Mouse (Mus musculus) kidney, adult 11 months (tissue): Measurements from ENCODE around the gene Dnajb2.
"Not testable (repeated sequence)": the region's sequence is repeated elsewhere in the genome, so short reads cannot be mapped to it uniquely, and the experiment has no call there.

ENCODE experiments used
- DNase-seq: peaks from one replicate; pipeline ENCODE4 v3.0.0; 2022

The Dnajb2 gene

DNA sequence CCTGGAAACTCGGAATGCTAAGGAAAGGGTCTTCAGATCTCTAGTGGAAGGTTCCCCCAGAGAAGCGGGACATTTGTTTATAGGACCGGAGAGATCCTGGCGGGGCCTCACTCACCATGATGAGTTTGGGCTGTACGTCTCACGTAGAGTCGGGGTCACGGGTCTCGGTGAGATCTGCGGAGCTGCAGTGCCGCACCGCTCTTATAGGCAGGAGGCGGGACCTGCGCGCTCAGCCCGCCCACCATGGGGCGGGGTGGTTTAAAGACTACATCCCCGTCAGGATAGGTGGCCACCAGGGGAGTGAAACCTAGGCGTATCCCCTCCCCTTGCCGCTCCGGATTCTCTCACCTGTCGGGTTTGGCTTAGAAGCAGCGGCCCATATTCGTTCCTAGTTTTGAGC lies 17.1 kb upstream of the Dnajb2 start:
- peak; percentile 96 for DNase-seq

DNA sequence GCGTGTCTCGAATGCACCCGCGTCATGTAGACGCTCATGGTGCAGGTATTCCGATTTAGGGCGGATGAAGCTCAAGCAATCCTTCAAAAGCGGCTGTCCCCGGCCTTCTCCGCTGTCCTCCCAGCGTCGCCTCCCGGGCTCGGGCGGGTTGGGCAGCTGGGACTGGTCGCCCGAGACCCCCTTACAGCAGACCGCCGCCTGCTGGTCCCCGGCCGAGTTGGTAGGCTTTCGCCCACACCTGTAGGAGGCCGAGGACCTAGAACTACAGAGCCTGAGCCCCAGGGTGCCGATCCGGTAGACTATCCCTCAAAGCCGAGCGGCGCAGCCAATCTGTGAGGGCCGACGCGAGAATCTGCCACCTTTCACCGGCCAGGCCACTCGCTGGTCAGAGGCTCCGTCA lies 16.7 kb upstream of the Dnajb2 start, which contains the start of gene Tuba4a:
Gene Tuba4a, minus strand, starts transcription at position 335 of the 400 bp plus-strand sequence.
- DNase-seq: no peak

DNA sequence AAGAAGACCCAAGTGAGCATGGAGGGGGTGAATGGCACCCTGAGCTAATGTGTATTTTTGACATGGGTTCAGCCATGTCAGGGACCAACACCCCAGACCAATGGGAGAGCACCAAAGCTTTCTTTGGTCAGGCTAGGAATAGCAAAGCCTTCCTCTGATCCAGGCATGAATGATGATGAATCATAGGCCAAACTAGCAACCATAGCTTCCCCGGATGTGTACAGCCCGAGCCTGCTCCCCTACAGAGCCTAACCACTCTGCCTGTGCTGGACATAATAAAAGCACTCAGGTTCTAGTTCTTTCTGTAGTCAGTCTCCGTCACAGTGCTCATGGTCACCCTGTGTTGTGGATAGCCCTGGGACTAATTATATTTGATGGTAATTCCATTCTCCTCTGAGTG lies 14.7 kb upstream of the Dnajb2 start:
- no peak for DNase-seq

DNA sequence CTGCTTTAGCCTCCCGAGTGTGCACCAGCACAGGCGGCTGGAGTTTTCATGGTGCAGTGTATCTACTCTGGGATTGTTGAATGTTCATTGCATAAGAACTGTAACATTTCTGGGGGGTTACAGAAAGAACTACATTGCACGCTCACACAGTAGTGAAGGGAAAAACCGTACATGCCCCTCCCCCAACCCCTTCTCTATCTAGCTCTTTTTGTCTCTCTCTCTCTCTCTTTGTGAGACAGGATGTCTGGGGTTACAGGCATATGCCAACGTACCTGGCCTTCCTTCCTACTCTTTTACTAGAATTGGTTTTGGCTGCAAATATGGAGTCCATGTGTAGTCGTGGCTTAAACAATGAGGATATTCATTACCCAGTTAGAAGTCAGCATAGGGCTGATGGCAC lies 13.3 kb upstream of the Dnajb2 start:
- DNase-seq: no peak

DNA sequence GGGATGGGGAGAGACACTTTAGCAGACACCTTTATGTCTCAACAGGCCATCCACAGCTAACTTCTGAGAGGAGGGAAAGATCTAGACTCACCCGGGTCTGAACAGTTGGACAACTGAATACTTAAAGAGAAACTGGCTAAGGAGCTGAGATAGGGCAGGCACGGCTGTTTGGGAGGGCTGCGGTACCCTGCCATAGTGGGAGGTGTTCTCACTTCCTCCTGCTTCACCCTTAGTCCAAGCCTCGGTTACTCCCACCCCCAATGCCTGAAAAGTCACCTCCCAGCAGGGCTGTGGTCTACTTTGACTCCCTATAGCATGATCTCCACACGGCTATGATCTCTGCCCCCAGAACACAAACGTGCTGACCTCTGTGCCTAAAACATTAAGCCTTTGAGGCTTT lies 12.7 kb upstream of the Dnajb2 start:
- no peak for DNase-seq

DNA sequence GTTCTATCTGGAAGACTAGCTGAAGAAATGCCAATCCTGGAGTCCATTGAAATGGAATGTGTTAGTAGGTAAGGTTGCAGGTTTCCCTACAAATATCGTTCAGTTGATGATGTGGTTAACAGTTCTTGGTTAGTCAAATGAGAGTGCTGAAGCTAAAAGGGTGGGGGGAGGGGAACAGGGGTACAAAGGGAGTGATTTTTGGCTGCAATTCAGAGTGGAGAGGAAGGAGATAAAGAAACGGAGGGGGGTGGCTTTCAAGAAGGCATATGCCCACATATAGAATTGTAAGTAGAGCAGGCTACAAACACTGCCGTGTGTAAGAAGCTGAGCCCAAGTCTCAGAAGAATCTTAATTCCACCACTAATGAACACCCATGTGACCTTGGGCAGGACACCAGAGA lies 10.7 kb upstream of the Dnajb2 start:
- no peak for DNase-seq

DNA sequence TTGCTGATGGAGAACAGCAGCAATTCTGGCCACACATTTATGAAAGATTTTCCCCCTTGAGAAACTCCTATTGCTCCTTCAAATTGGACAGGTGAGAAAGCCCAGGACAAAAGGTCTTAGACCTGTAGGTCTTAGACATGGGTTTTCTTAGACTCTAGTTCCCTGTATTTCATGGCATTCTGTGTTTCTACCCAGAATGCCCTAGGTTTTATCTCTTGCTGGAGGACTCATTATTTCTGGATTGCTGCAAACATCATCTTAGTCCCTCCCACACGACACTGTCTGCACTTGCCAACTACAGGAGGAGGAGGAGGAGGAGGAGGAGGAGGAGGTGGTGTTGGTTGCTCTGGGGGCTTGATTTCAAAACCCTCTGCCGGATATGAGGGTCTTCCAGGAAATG lies 10.1 kb upstream of the Dnajb2 start:
- DNase-seq: no peak

DNA sequence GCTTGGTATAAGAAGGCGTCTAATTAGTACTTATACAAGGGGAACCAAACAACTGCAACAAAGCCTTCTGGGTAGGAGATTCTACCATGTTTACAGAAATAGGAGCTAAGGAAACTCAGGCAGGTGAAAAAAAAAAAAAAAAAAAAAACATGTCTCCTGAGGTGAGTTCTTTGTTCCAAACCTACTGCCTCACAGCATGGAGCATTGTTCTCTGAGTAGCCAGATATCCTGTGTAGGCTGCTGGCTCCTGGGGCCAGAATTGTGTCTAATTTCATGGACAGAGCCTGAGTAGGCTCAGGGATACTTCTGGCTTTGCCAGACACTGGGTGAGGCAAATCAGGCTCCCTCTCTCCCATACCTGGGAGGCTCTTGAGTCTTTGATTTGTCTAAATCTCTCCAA lies 8.6 kb upstream of the Dnajb2 start:
- DNase-seq: no peak

DNA sequence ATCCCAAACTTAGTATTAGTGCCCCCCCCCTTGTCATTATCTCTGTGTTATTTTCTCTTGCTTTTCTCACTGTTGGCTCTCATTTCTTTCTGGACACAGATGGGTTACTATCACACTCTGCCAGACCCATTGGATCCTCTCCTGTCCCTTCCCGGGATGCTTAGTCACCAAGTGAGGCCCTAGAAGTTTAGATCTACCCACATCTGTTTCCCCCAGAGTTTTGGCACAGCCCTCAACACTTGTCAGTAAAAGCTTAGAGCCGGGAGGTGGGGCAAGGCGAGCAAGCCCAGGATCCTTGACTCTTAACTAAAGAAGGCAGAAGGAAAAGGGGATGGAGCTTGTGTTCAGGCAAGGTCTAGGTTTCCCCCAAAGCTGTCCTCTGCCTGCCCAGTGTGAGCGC lies 7.0 kb upstream of the Dnajb2 start:
- DNase-seq: no peak

DNA sequence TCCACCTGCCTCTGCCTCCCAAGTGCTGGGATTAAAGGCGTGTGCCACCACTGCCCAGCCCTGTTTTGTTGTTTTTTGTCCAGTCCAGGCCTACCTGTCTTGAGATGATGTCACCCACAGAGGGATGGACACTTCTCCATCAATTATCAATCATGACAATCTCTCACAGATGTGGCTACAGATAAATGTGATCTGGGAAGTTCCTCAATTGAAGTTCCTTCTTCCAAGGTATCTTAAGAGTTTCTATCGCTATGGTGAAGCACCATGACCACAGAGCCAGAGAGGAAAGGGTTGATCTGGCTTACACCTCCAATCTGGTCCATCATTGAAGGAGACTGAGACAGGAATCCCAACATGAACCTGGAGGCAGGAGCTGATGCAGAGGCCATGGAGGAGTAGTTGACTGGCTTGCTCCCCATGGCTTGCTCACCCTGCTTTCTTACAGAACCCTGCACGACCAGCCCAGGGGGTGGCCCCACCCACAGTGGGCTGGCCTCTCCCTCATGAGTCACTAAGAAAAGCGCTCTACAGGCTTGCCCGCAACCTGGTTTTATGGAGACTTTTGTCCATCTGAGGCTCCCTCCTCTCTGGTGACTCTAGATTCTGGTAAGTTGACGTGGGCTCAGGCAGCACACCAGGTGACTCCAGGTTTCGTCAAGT lies 5.7 kb upstream of the Dnajb2 start:
- DNase-seq: no peak

DNA sequence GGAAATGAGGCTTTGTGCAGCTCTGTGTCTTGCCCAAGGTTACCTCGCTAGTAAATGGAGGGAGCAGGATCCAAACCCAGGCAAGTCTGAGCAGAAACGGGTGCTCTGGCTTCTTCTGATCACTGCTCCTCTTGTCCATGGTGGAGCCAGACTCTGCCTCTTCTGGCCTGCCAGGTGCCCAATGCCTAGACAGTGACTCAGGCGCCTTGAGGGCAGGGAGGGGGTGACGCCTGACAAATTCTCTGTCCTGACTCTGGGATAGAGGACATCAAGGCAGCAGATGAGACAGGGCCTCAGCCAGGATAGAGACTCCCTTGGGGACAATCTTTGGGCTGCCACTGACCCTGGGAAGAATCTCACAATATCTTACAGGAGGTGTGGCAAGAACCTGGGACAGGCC lies 5.0 kb upstream of the Dnajb2 start:
- DNase-seq: no peak

DNA sequence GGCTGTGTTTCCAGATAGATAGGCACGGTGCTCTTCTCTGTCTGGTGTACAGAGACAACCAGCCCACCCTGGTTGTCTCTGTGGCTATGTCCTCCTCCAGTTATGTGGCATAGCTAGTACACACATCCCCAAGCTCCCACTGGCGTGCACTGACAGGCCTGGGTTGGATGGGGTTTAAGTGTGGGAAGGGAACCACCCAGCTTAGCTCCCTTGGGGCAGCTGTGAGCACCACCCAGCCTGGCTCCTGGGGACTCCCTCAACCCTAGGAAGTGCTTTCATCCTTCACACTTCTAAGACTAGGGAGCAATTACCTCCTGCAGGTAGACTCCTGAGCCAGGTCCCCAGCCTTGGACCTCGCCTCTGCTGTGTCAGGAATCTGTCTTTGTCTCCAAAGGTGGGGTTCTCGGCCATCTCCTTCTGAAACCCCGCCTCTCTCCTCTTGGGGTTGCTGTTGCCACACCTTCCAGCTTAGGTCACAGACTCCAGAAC lies 4.5 kb upstream of the Dnajb2 start, which contains the start of gene A630095N17Rik:
Gene A630095N17Rik, minus strand, starts transcription at position 439 of the 489 bp plus-strand sequence.
- no peak for DNase-seq

DNA sequence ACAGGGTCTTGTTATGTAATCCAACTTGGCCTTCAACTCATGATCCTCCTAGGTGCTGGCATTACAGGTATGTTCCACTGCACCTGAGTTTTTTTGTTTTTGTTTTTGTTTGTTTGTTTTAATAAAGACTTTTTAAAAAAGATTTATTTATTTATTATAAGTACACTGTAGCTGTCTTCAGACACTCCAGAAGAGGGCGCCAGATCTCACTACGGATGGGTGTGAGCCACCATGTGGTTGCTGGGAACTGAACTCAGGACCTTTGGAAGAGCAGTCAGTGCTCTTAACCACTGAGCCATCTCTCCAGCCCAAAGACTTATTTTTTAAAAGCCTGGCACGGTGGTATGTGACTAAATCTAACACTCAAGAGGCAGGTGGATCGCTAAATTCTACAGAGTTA lies 3.7 kb upstream of the Dnajb2 start:
- not testable (repeated sequence) for DNase-seq

DNA sequence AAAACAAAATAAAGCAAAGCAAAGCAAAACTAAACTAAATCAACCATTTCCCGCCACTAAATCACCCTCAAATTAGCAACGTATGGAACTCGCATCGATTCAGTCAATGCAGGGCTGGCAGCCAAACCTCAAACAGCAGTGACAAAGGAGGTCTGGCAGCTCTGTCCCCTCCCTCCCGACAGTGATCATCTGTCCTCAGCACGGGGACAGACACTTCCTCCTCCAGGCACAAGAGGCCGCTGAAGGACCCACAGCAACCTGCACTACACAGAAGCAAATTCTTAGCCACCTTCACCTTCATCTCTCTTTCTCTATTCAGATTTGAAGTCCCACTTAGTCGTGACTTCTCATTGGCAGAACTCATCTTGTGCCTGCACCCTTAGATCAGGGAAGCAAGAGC lies 1.6 kb upstream of the Dnajb2 start:
- DNase-seq: peak; percentile 75

DNA sequence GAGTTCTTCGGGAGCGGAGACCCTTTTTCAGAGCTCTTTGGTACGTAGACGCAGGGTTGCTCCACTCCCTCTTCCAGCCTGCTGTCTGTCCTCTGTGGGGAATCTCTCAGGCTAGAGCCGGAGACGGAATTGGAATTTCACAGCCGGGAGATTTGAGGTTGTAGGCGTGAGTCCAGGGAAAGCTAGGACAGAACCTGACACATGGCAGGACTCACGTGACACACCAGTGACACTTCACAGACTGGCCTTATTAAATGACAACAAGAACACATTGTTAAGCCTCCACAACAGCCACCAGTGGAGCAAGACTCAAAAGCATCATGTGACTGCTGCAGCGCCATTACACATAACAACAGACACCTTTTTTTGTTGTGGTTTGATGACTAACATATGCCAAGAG lies 3.4 kb downstream of the Dnajb2 start:
- DNase-seq: no peak

DNA sequence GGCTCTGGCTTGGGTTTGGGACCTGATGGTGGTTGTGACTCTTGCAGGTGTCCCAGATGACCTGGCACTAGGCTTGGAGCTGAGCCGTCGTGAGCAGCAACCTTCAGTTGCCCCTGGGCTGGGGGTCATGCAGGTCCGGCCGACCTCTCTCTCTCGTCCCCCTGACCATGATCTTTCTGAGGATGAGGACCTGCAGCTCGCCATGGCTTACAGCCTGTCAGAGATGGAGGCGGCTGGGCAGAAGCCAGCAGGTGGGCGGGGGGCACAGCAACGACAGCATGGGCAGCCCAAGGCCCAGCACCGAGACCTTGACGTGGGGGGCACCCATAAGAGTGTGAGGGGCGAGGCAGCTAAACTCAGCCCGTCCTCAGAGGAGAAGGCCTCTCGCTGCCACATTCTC lies 7.2 kb downstream of the Dnajb2 start:
- DNase-seq: no peak

DNA sequence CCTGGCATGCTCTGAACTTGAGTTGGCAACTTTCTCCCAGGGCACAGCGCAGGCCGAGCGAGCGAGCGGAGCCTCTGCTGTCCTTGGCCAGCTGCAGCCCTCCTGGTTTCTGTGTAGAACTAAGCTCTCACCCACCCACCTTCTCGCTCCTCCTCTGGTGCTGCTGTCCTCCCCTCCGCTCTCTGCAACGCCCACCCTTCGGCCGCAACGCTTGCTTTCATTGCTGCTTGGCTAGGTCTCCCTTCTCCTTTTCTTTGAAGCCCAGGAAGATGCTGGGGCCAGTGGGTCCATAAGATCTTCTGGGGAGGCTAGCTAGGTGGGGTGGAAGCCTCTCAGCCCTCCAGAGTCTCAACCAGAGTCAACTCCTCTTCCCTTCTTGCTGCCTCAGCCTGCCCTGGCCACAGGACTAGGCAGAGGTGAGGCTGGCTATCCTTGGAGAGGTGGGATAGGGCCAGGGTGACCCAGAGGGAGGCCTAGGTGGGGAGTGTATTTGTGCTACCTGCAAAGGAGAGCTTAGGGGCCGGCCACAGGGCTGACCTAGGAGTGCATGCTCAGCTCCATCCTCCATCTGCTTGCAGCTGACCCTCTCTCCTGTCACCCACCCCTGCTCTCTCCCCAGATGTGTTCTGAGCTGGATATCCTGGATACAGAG lies 8.1 kb downstream of the Dnajb2 start:
- no peak for DNase-seq

DNA sequence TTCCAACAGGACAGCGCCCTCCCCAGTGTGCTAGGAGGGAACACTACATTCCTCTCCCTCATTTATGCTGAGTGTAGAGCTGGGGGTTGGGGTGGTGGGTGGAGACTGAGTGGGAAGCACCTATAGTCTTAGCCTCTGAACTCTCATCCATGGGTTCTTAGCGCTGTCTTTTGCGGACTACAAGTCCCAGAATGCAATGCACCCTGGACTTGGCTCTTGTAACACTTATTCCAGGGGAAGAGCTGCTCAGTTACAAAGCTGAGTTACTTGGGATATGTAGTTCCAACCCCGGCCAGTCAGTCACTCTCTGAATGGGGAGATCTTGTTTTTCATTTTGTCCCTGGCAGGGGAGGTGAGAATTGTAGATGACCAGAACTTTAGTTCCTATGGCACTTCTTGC lies 8.6 kb downstream of the Dnajb2 start:
- peak; percentile 60 for DNase-seq

DNA sequence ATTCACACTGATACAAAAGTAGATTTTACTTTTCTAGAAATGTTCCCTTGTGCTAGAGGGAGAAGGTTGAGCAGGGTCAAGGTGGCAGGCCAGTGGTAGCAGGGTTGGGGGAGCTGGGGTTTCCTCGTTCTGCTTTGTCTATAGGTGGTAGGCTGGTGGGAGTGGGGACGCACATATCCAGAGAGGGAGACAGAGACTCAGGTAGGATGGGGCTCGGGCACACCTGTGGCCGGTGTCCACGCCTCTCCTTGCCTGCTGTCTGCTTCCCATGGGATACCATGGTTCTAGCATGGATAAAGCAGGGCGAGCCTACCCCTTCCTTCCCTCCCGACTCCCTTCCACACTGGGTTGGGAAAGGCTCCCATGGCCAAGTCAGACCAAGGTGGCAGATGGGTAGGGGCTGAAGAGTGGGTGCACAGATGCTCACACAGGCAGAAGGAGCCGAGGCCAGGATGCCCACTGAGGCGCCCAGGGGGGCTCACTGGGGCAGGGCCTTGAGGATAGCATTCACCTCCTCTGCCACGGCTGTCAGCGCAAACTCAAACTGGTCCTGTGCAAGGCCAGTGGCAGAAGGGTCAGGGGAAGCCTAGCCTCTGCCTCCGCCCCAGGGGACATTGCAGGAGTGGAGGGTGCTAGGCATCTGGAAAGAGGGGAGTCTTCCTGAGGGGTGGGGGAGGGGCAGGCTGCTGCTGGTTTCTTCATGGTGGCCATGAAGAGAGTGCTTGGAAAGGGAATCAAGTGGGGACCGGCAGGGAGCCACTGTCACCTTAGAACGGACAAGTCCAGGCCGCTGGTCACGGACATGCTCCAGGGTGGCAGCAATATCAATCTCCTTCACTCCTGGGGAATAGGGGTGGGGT lies 11.1 kb downstream of the Dnajb2 start:
- no peak for DNase-seq

DNA sequence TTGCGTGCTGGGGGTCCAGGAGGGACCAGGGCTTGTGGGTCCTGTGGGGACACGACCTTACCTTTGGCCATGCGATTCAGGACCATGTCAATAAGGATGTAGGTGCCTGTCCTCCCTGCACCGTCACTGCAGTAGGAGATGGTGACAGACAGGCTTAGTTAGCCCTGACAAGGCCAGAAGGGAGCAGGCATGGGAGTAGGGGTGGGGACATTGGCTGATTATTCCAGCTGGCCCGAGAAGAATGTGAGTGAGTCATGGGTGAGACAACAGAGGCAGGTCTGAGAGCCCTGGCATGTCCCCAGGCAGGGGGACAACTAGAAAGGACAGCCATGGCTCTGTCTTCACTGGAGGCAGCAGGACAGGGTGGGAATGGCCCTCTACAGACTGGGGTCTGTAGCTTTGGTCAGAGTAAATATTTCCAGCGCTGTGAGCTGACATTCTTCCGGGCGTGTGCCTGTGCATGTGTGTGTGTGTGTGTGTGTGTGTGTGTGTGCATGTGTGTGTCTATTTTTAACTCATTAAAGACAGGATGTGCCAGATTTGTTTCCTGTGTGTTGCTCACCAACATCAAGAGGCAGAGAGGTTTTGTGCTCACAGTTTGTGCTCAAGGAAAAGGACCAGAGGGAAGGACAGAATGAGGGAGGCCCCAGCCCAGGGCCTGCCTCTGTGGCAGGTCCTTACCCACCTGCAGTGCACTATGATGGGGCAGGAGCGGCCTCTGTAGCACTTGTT lies 12.0 kb downstream of the Dnajb2 start:
- DNase-seq: no peak

DNA sequence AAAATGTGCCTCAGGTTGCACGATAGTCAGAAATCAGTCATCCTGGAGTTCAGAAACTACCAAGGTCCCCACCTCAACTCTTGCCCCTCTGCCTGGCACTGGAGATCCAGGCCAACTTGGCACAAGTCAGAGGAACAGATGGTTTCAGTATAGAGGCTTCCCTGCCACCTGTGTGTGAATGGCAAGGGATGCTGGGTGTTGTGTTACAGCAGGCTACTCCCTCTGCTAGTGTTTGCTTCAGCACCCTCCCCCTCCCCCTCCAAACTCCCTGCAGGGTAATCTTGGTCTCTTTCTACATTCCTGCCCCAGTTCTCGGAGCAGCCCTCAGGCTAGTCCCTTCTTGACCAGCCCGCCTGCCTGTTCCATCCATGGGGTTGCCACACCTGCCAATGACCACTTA lies 14.3 kb downstream of the Dnajb2 start:
- DNase-seq: no peak

DNA sequence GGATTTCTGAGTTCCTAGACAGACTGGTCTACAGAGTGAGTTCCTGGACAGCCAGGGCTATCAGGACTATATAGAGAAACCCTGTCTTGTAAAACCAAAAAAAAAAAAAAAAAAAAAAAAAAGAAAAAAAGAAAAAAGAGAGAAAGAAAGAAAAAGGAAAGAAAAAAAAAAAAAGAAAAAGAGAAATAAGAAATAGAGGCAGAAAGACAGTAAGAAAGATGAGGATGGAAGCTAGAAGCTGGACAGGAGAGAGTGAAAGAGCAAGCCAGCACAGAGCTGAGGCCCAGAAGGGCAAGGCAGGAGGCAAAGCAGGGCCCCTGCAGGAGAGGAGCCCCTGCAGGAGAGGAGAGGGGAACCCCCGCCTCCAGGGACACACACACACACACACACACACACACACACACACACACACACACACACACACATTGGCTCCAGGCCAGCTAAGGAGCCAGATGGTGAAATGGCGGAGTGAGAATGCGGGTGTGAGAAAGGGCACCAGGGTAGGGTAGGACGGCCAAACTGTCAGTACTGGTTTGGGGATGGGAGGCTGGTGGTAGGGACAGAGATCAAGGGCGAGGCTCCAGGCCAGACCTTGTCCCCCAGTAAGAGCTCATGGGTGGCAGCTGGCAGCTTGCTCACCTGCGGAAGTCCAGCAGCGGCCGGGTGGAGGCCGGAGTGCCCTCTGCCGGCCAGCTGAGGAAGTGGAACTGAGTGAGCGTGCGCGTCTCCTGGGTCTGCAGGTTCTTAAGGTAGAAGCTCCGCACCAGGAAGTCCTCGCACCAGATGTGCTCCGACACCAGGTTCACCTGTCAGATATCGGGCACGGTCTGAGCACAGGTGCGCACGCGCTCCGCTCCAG lies 15.1 kb downstream of the Dnajb2 start:
- DNase-seq: peak; percentile 91
